Mouse (Mus musculus) small intestine, adult 2 months (tissue): Measurements from ENCODE around the gene Hoga1.

Experiments used
- CTCF ChIP-seq: fragments of 200-500 bp; IDR thresholded peaks from 2 replicates; pipeline ENCODE4 v1.5.1; 2012; ENCODE audit warnings: low read depth, mild to moderate bottlenecking, control low read depth, inconsistent platforms, low read length, moderate library complexity, mixed read lengths; ENCODE audit not compliant: insufficient replicate concordance, insufficient read length; ENCODE audit errors: extremely low read depth
- POLR2A ChIP-seq: fragments of 200-500 bp; IDR thresholded peaks from 2 replicates; pipeline ENCODE4 v1.6.1; 2012; ENCODE audit warnings: low read depth, mild to moderate bottlenecking, control low read depth, inconsistent platforms, low read length, moderate library complexity

- TF ChIP-seq CTCF, result no peak
- no peak for TF ChIP-seq POLR2A
Observed at GRCm38 (mm10) chr19:42061443-42061842, 16.0 kb downstream of the Hoga1 start.
